Mouse (Mus musculus) spleen, postnatal 14 days (tissue): ENCODE data around the gene Nosip.
"Not testable (repeated sequence)": the region's sequence is repeated elsewhere in the genome, so short reads cannot be mapped to it uniquely, and the experiment has no call there.

ENCODE experiments used
- DNase-seq, 2 experiments: peaks; one replicate each; pipeline ENCODE4 v3.0.0; 2021 to 2022; ENCODE audit warnings: low spot score in 2 of 2

The Nosip gene

DNA sequence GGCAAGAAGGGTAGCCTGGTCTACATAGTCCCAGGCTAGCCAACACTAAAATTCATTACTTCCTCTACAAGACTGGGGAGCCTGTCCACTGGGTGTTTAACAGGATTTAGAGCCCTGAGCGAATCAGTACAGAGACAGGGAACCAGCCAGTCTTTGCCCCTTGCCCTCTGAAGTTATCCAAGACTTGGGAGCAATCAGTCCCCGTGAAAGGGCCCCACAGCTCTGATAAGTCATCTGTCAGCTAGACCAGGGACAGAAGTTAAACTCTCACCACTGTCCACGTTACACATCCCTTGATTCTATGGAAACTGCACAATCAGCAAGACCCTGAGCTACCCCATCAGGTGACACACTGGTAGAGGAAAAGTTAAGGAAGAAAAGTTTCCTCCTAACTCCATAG lies 50.3 kb downstream of the Nosip start:
- DNase-seq, result no peak

GRCm38 (mm10) chr7:45113476-45113875 lies 51.2 kb downstream of the Nosip start:
- DNase-seq, result no peak

- DNase-seq, result no peak
Measured at GRCm38 (mm10) chr7:45117566-45117965, 55.3 kb downstream of the Nosip start.

DNA sequence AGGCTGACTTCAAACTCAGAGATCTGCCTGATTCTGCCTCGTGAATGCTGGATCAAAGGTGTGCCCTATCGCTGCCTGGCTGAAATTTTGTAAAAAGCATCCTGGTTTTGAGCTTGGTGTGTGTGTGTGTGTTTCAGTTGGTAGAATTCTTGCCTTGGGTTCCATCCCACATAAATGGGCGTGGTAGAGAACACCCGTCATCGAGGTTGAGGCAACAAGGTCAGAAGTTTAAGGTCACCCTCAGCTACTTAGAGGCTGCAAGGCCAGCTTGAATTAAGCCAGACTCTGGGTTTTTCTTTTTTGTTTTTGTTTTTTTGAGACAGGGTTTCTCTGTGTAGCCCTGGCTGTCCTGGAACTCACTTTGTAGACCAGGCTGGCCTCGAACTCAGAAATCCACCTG lies 56.1 kb downstream of the Nosip start:
- no peak for DNase-seq

- DNase-seq, result no peak
Measured at GRCm38 (mm10) chr7:45119780-45120709, 57.8 kb downstream of the Nosip start.

GRCm38 (mm10) chr7:45121404-45121803 lies 59.2 kb downstream of the Nosip start:
- peak; percentile 61 to 63 for DNase-seq

- no peak for DNase-seq
Measured at GRCm38 (mm10) chr7:45121966-45122365, 59.7 kb downstream of the Nosip start.

DNA sequence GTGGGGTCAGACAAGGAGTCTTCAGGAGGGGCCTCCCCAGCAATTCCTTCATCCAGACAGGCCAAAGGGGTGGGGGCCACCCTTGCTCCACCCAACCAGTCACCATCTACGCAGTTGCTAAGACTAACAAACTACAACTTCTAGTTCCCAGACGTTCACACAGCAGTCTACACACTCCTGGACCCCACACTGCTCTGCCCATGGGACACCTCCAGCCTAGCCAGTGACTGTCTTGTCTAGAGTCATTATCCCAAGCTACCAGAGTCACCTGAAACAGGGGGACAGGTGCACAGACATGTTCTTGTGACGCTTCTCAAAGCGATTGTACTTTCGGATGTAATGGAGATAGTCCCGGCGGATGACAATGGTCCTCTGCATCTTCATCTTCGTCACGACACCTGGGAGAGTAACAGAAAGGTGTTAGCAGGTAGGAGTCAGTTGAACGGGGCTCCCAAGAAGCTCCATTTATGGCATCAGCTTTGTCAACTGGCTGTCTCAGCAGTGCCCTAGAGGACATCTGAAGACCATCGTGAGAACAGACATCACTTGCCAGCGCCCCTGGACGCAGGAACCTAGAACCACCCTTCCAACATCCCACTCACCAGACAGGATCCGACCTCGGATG lies 60.4 kb downstream of the Nosip start:
- DNase-seq, result no peak

- no peak for DNase-seq
Measured at GRCm38 (mm10) chr7:45123186-45123570, 60.9 kb downstream of the Nosip start.

GRCm38 (mm10) chr7:45124224-45125143 lies 62.3 kb downstream of the Nosip start, which contains the start of gene Rps11:
Rps11 (minus strand) TSS chr7:45124439.
- DNase-seq, result peak; percentile 95 to 98

DNA sequence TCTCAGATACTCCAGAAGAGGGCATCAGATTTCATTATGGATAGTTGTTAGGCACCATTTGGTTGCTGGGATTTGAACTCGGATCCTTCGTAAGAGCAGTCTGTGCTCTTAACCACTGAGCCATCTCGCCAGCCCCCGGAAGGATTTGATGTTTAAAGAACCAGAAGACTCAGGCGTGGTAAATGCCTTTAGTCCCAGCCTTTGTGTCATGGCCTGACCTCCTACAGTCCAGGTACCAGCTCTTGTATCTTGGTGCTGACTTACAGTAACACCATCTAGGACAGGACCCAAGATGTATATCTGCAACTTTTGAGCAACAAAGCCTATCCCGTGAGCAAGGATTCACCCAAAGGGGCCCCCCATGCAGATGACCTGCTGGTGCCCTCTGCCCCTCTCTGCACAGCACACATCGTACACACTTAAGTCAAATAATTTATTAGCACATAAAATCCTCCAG lies 62.9 kb downstream of the Nosip start:
- no peak for DNase-seq

- DNase-seq, result not testable (repeated sequence)
Measured at GRCm38 (mm10) chr7:45125649-45126048, 63.4 kb downstream of the Nosip start.

DNA sequence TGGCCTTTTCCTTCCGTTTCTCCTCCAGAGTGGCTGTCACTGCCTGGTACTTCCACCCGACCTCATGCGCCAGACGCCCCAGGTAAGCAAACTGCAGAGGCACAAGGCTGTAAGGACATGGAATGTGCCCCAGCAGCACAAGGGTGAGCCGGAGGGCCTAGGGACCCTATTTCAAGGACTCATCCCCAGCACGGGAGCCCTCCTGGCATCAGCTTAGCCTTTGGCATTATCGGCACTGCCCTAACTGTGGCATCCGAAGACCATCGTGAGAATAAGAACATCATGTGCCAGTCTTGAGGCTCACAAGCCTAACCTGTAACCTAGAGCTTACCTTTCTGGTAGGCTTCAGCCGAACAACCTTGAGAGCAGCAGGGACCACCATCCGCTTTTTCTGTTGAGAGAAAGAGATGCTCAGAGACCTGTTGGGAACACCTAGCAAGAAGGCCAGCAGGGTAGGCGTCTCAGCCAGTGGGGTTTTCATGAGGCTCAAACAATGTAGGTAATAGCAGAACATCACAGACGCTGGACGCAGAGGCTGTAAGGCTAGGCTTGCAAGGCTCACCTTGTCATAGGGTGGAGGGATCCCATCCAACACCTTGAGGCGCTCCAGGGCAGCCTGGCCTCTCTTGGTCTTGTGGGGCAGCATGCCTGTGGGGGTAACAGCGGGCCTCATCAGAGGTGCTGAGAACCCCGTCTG lies 64.1 kb downstream of the Nosip start:
- DNase-seq, result no peak

DNA sequence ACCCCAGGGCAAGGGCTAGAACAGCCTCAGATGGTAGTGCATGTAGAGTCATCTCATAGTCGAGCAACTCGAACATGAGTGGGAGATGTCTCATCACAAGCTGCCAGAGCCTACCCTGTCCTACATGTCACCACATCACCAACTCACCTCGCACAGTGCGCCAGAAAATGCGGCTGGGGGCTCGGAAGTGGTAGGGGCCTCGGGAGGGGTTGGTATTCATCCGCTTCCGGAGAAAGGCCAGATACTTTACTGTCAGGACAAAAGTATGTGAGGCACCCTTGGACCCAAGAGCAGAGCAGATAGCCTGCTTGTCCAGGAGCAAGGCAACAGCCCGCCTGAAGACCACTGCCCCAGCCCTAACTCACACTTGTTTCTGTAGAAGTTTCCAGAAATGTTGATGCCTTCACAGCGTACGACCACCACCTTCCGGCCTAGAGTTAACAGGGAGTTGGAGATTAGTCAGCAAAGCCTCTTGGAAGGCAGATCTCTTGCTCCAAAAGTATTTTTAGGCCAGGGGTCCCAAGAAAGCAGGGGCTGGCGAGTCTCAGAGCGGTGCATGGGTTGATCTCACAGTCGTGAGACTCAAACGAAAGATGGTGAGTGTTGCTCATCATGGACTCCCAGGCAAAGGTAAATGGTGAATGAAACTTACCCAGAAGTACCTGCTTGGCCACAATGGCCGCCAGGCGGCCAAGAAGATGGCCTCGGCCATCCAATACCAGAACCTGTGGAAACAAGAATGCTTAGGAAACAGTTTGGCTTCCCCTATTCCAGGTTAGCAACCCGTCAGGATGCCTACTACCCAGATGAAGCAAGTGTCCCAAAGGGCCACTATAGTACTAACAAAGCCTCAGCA lies 64.8 kb downstream of the Nosip start:
- DNase-seq, result no peak
